Mouse (Mus musculus) CH12.LX (cell line): ENCODE results near the gene Brf1. TPM values are rescaled to one million over a fixed set of nuclear protein-coding genes. Genes with fewer than 3 reads are reported as not detected.
A peak's percentile ranks its signal among the peaks of the same experiment; 100 is the strongest.

Experiments
- DNase-seq: peaks from one replicate; pipeline ENCODE4 v3.0.0-alpha.2; 2013; ENCODE audit errors: extremely low read depth
- H3K27ac ChIP-seq: 2 replicates; pipeline ENCODE4 v1.5.1; 2012; ENCODE audit warnings: low read depth, mild to moderate bottlenecking, control low read depth, moderate library complexity; ENCODE audit not compliant: insufficient read depth
- H3K27me3 ChIP-seq: replicated peaks from 2 replicates; pipeline ENCODE3; 2012; ENCODE audit warnings: inconsistent platforms
- H3K36me3 ChIP-seq, 2 experiments: replicated peaks in 1 of 2; 2 replicates each; pipeline versions ENCODE3 to v1.6.1; 2012; ENCODE audit warnings: inconsistent platforms in 1 of 2, low read length in 1 of 2, mild to moderate bottlenecking in 1 of 2, mixed read lengths in 1 of 2, moderate library complexity in 1 of 2; ENCODE audit not compliant: control insufficient read depth in 1 of 2, insufficient read depth in 1 of 2
- H3K4me1 ChIP-seq, 2 experiments: 2 replicates each; pipeline ENCODE4 v1.6.1; 2012; ENCODE audit warnings: inconsistent platforms in 1 of 2, moderate library complexity in 1 of 2; ENCODE audit not compliant: insufficient read depth in 2 of 2, control insufficient read depth in 1 of 2
- H3K4me2 ChIP-seq: 2 replicates; pipeline ENCODE4 v1.6.1; 2012; ENCODE audit warnings: low read depth, mild to moderate bottlenecking, control low read depth; ENCODE audit not compliant: poor library complexity, insufficient read depth, severe bottlenecking
- H3K4me3 ChIP-seq, 3 experiments: fragments of 150-350 bp in 1 of 3; sonication (generic) in 1 of 3; replicated peaks in 1 of 3; 2 replicates each; pipeline versions ENCODE3 to v1.5.1; 2011 to 2012; ENCODE audit warnings: low read depth in 2 of 3, low read length in 2 of 3, mild to moderate bottlenecking in 2 of 3, moderate library complexity in 2 of 3, control low read depth in 1 of 3, improper control_type of control experiment in 1 of 3, inconsistent platforms in 1 of 3, mixed read lengths in 1 of 3; ENCODE audit not compliant: poor library complexity in 1 of 3
- H3K79me2 ChIP-seq: replicated peaks from 2 replicates; pipeline ENCODE4 v1.6.1; 2012; ENCODE audit warnings: mild to moderate bottlenecking, moderate library complexity; ENCODE audit not compliant: control insufficient read depth, poor library complexity, insufficient read depth, severe bottlenecking; ENCODE audit errors: extremely low read depth
- H3K9ac ChIP-seq: 2 replicates; pipeline ENCODE4 v1.6.1; 2012; ENCODE audit warnings: low read depth, mild to moderate bottlenecking, control low read depth, moderate library complexity; ENCODE audit not compliant: insufficient read depth
- H3K9me3 ChIP-seq: replicated peaks from 2 replicates; pipeline ENCODE3; 2012; ENCODE audit warnings: low read length, inconsistent platforms, mixed read lengths
- CHD2 ChIP-seq: IDR thresholded peaks from 2 replicates; pipeline ENCODE4 v1.6.1; 2011; ENCODE audit warnings: low read length, improper control_type of control experiment
- CTCF ChIP-seq, 2 experiments: IDR thresholded peaks in 1 of 2; conservative IDR thresholded peaks in 1 of 2; 2 replicates each; pipeline ENCODE4 v1.5.1; 2011 to 2012; ENCODE audit warnings: low read depth in 2 of 2, low read length in 2 of 2, improper control_type of control experiment in 1 of 2, inconsistent platforms in 1 of 2, mild to moderate bottlenecking in 1 of 2, moderate library complexity in 1 of 2
- E2F4 ChIP-seq: IDR thresholded peaks from 2 replicates; pipeline ENCODE4 v1.6.1; 2011; ENCODE audit warnings: low read depth, low read length, improper control_type of control experiment; ENCODE audit not compliant: insufficient replicate concordance
- ELF1 ChIP-seq: IDR thresholded peaks from 2 replicates; pipeline ENCODE4 v1.6.1; 2014; ENCODE audit warnings: low read depth, mild to moderate bottlenecking, inconsistent platforms, low read length, improper control_type of control experiment
- EP300 ChIP-seq: IDR thresholded peaks from 2 replicates; pipeline ENCODE4 v1.6.1; 2011; ENCODE audit warnings: low read length, improper control_type of control experiment
- IRF4 ChIP-seq: IDR thresholded peaks from 2 replicates; pipeline ENCODE4 v1.6.1; 2014; ENCODE audit warnings: low read depth, mild to moderate bottlenecking, inconsistent platforms, low read length, improper control_type of control experiment
- JUND ChIP-seq: conservative IDR thresholded peaks from 2 replicates; pipeline ENCODE4 v1.6.1; 2011; ENCODE audit warnings: low read depth, low read length, improper control_type of control experiment
- KAT2A ChIP-seq: IDR thresholded peaks from 2 replicates; pipeline ENCODE4 v1.6.1; 2012; ENCODE audit warnings: low read length, improper control_type of control experiment, inconsistent platforms; ENCODE audit not compliant: insufficient replicate concordance
- MAFK ChIP-seq: IDR thresholded peaks from 2 replicates; pipeline ENCODE4 v1.6.1; 2011; ENCODE audit warnings: low read length, improper control_type of control experiment; ENCODE audit not compliant: insufficient replicate concordance
- MXI1 ChIP-seq: IDR thresholded peaks from 2 replicates; pipeline ENCODE4 v1.6.1; 2011; ENCODE audit warnings: mild to moderate bottlenecking, low read depth, low read length, improper control_type of control experiment
- MYC ChIP-seq: IDR thresholded peaks from 2 replicates; pipeline ENCODE4 v1.6.1; 2011; ENCODE audit warnings: low read depth, mild to moderate bottlenecking, improper control_type of control experiment, low read length
- NELFE ChIP-seq: IDR thresholded peaks from 2 replicates; pipeline ENCODE4 v1.6.1; 2011; ENCODE audit warnings: low read depth, low read length, improper control_type of control experiment
- PAX5 ChIP-seq: IDR thresholded peaks from 2 replicates; pipeline ENCODE4 v1.6.1; 2012; ENCODE audit warnings: low read length, inconsistent platforms, mixed read lengths
- POLR2A ChIP-seq: IDR thresholded peaks from 2 replicates; pipeline ENCODE4 v1.6.1; 2011; ENCODE audit warnings: low read depth, mild to moderate bottlenecking, improper control_type of control experiment, low read length
- POLR2AphosphoS2 ChIP-seq: IDR thresholded peaks from 2 replicates; pipeline ENCODE4 v1.6.1; 2011; ENCODE audit warnings: low read depth, low read length, improper control_type of control experiment
- RCOR1 ChIP-seq: conservative IDR thresholded peaks from 2 replicates; pipeline ENCODE4 v1.6.1; 2012; ENCODE audit warnings: low read depth, mild to moderate bottlenecking, inconsistent platforms, low read length, improper control_type of control experiment
- SIN3A ChIP-seq: IDR thresholded peaks from 2 replicates; pipeline ENCODE4 v1.6.1; 2012; ENCODE audit warnings: low read length, improper control_type of control experiment, inconsistent platforms
- SMC3 ChIP-seq: IDR thresholded peaks from 2 replicates; pipeline ENCODE4 v1.6.1; 2011; ENCODE audit warnings: low read depth, low read length, improper control_type of control experiment
- UBTF ChIP-seq: IDR thresholded peaks from 2 replicates; pipeline ENCODE4 v1.6.1; 2012; ENCODE audit warnings: low read depth, mild to moderate bottlenecking, inconsistent platforms, low read length, improper control_type of control experiment, moderate library complexity
- USF1 ChIP-seq: IDR thresholded peaks from 2 replicates; pipeline ENCODE4 v1.6.1; 2014; ENCODE audit warnings: low read depth, mild to moderate bottlenecking, inconsistent platforms, low read length, improper control_type of control experiment
- ZNF384 ChIP-seq: IDR thresholded peaks from 2 replicates; pipeline ENCODE4 v1.6.1; 2012; ENCODE audit warnings: low read depth, low read length, improper control_type of control experiment, inconsistent platforms
- dilution Hi-C: fragments of 300-500 bp; cut with MboI; formaldehyde crosslinking; loops from 2 replicates; pipeline ENCODE4 v1.14.3; 2020; ENCODE audit warnings: low sequenced_read_pairs; ENCODE audit not compliant: extremely low pct_unique_long_range_greater_than_20kb, extremely low pct_ligation_motif_present
- in situ Hi-C: fragments of 300-500 bp; cut with MboI; formaldehyde crosslinking; loops from 3 replicates; pipeline ENCODE4 v1.14.3; 2019; ENCODE audit warnings: low sequenced_read_pairs, low pct_ligation_motif_present, low pct_unique_long_range_greater_than_20kb, mixed read lengths
- polyA plus RNA-seq: library from polyadenylated mRNA; unstranded; fragments of >175 nt; gene quantifications from 2 replicates; pipeline ENCODE4 v1.2.1, GENCODE M21; 2012; ENCODE audit warnings: low read depth; ENCODE audit not compliant: insufficient read length
- total RNA-seq, 2 experiments: library from RNA; depleted of rRNA; stranded (reverse); fragments of 300-350 nt in 1 of 2; fragments of >200 nt in 1 of 2; gene quantifications; 2 replicates each; pipeline ENCODE4 v1.2.3; 2012 to 2014

Brf1 gene
- total and polyA plus RNA-seq, 3 experiments = 15.9 to 31.2 (median 29.6) TPM

DNA sequence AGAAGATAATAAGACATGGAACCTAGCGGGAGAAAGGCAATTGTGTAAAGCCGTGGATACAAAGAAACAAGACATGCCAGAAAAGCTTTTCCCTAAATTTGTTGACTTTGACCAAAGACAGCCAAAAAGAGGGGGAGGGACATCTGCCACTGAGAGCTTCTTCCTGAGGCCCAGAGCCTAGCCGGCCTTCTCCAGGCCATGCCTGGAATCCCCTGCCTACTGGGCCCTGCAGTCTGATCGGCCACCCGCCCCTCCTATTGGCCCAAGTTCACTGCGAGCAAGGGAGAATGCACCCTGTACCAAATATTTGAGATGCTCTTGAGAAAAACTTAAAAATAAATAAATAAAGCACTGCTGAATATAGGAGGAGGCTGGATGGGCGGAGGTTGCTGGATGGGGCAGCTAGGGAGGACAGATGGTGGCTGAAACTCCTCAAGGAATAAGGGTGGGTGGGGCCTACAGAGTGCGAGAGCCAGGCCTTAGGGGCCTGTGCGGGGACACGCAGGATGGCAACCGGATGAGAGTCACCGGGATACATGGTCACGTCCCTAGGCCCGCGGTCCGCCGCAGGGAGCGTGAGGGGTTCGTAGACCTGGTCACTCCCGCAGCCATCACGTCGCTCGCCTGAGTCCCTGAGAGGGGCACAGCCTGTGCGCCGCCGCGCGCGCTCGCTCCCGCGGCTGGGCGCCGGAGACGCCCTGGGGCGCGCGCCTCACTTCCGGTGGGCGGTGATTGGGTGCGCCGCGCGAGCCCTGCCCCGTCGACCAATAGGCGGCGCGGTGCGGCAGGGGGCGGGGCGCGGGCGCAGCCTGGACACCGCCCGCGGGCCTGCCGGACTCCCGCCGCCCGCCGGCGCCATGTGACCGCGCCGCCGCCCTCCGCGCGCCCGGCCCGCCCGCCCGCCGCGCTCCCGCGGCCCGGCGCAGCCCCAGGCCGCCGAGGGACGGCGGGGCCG, 13.4 kb upstream of the Brf1 start, which contains the start of gene Pacs2 (continued):
- no peak for TF ChIP-seq PAX5
- no peak for TF ChIP-seq ZNF384
- no peak for TF ChIP-seq EP300
- no peak for TF ChIP-seq UBTF
- 0 out of 2 replicates have a peak, but pooled peaks have one; percentile 30 for TF ChIP-seq KAT2A
- TF ChIP-seq RCOR1 = no peak
- 0 out of 2 replicates have a peak, but pooled peaks have one; percentile 55 for TF ChIP-seq SIN3A
- TF ChIP-seq POLR2AphosphoS2 = peak; percentile 60; the same call in 1 of the 2 replicates
- TF ChIP-seq MYC = 0 out of 2 replicates have a peak, but pooled peaks have one; percentile 27
- peak; percentile 35; the same call in 1 of the 2 replicates for TF ChIP-seq ELF1
- 0 out of 2 replicates have a peak, but pooled peaks have one; percentile 26 for TF ChIP-seq CHD2
- TF ChIP-seq POLR2A = peak; percentile 90
- TF ChIP-seq MXI1 = no peak
- TF ChIP-seq USF1 = no peak
- TF ChIP-seq MAFK = no peak

GRCm38 (mm10) chr12:113013021-113013491, 12.6 kb upstream of the Brf1 start:
- H3K27ac ChIP-seq = no peak overlapping the region
- in situ Hi-C loops = no loop called here
- H3K9me3 ChIP-seq = peaks cover 2% of the 10 kb centered on the region
- no peak for DNase-seq
- dilution Hi-C loops = no loop called here
- no peak for TF ChIP-seq NELFE
- TF ChIP-seq USF1 = no peak
- TF ChIP-seq CTCF (conservative IDR thresholded peaks at IDR 0.05 in 1 of 2, IDR thresholded peaks at IDR 0.05 in 1 of 2; ENCODE audit: low read depth in 2 of 2, low read length in 2 of 2) = no peak
- TF ChIP-seq E2F4 = no peak
- no peak for TF ChIP-seq JUND
- no peak for TF ChIP-seq SMC3
- TF ChIP-seq EP300 = no peak
- no peak for TF ChIP-seq IRF4
- TF ChIP-seq, all 38 proteins: peak for 0
- Histone ChIP-seq H3K27me3 (no peaks in the 10 kb centered on the region), H3K36me3 (peaks cover 0 to 6% of the 10 kb centered on the region in 2 experiments), H3K4me3 (no peak overlapping the region), H3K9ac (no peak overlapping the region), H3K4me2 (no peak overlapping the region), H3K4me1 (peaks cover 15 to 43% of the 10 kb centered on the region in 2 experiments), H3K79me2 (no peaks in the 10 kb centered on the region; the same call in 1 of the 2 replicates)
